Mouse (Mus musculus): Measurements from ENCODE around the gene Ubn1.

DNA sequence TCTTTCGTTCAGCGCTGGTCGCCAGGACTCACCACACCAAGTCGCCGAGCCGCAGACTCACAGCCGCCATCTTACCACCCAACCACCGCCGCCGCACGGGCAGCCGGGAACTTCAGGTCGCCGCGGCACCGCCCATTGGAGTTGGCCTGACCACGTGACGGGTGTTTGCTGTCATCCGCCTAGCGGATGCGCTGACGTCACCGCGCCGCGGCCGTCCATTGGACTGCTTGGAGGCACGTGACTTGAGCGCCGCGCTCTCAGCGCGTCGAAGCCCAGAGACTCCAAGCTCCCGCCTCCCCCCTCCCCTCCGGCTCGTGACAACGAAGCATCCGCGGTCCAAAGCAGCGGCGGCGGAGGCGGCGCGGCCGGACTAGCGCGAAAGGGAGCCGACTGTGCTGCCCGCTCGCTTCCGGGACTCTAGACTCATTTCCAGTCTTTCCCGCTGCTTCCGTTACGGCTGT is at the start of gene Ubn1, which contains the start of gene Glyr1:
- TF ChIP-seq CTCF (IDR thresholded peaks at IDR 0.05; ENCODE audit: insufficient read depth, low read depth, low read length) (no peak), POLR2A (IDR thresholded peaks at IDR 0.05; ENCODE audit: insufficient read depth, low read depth, low read length) (peak; percentile 81)

Data from olfactory bulb, adult 2 months (tissue).